Mouse (Mus musculus) intestine, embryonic 14.5 days (tissue): ENCODE measurements around the gene Pcp4l1. TPM values are rescaled to one million over a fixed set of nuclear protein-coding genes. Genes with fewer than 3 reads are reported as not detected.
A peak's percentile ranks its signal among the peaks of the same experiment; 100 is the strongest.

Experiments used
- ATAC-seq: fragments of 200-750 bp; cut with Nextera tagmentation; replicated peaks from 2 replicates; pipeline ENCODE4 v1.8.0; 2017; ENCODE audit warnings: low read depth, moderate number of reproducible peaks, moderate TSS enrichment, moderate library complexity; ENCODE audit not compliant: low FRiP score, low TSS enrichment
- DNase-seq: peaks from one replicate; pipeline ENCODE4 v3.0.0-alpha.2; 2018; ENCODE audit warnings: low spot score
- H3K27ac ChIP-seq: fragments of 300-500 bp; sonication (generic); 2 replicates; pipeline ENCODE4 v1.5.1; 2014; ENCODE audit warnings: low read depth, mild to moderate bottlenecking, control low read depth
- H3K27me3 ChIP-seq: fragments of 300-500 bp; sonication (generic); replicated peaks from 2 replicates; pipeline ENCODE4 v1.6.1; 2014; ENCODE audit warnings: low read length, control low read depth; ENCODE audit not compliant: control insufficient read depth, insufficient read depth
- H3K36me3 ChIP-seq: fragments of 300-500 bp; sonication (generic); 2 replicates; pipeline ENCODE4 v1.6.1; 2014; ENCODE audit warnings: low read length, control low read depth; ENCODE audit not compliant: control insufficient read depth, insufficient read depth
- H3K4me1 ChIP-seq: fragments of 300-500 bp; sonication (generic); replicated peaks from 2 replicates; pipeline ENCODE4 v1.6.1; 2014; ENCODE audit warnings: low read length, control low read depth, mixed read lengths; ENCODE audit not compliant: control insufficient read depth, insufficient read depth
- H3K4me2 ChIP-seq: fragments of 300-500 bp; sonication (generic); 2 replicates; pipeline ENCODE4 v1.6.1; 2014; ENCODE audit warnings: low read length
- H3K4me3 ChIP-seq: fragments of 300-500 bp; sonication (generic); 2 replicates; pipeline ENCODE4 v1.5.1; 2014; ENCODE audit warnings: low read depth, low read length, control low read depth, mixed read lengths
- H3K9ac ChIP-seq: fragments of 300-500 bp; sonication (generic); 2 replicates; pipeline ENCODE4 v1.6.1; 2014; ENCODE audit warnings: mild to moderate bottlenecking, low read length
- H3K9me3 ChIP-seq: fragments of 300-500 bp; sonication (generic); 2 replicates; pipeline ENCODE4 v1.6.1; 2016; ENCODE audit warnings: low read length, control low read depth; ENCODE audit not compliant: control insufficient read depth
- WGBS: fragments of 180-500 bp; shearing (Covaris S2); extraction: QIAGEN DNeasy Blood & Tissue Kit; methylation state at CpG from one replicate; pipeline ENCODE4 v1.1.7; 2014; 5-methylcytosine and 5-hydroxymethylcytosine counted together
- polyA plus RNA-seq: library from polyadenylated mRNA; unstranded; fragments of >200 nt; fragmentation: Nextera tagmentation; extraction: Ambion mirVana; gene quantifications from 2 replicates; pipeline ENCODE4 v1.2.1, GENCODE M21; 2014

Pcp4l1 gene
- polyA plus RNA-seq, 1 experiment from 2014 or later: 21.9 TPM

DNA sequence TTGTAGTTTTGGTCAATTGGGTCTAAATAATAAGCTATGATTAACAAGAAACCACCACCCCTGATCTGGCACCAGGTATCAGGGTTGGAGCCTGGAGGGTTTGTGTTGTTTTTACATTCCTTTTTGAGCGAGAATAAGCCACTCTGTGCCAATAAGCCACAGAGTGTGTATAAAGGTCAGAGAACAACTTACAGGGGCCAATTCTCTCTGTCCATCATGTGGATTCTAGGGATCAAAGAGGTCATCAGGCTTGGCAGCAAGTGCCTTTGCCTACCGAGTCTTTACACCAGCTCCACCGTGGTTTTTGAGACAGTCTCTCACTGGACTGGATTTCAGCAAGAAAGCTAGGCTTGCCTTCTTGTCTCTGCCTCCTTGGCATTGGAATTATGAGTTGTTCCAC lies 16.8 kb upstream of the Pcp4l1 start:
- Histone ChIP-seq H3K4me2 (no peak overlapping the region), H3K4me3 (no peak overlapping the region), H3K27ac (no peak overlapping the region), H3K9ac (no peak overlapping the region), H3K36me3 (no peaks in the 10 kb centered on the region), H3K9me3 (no peaks in the 10 kb centered on the region), H3K27me3 (0 out of 2 replicates have a peak, but pooled peaks cover 3% of the 10 kb centered on the region), H3K4me1 (no peaks in the 10 kb centered on the region)
- ATAC-seq (no peak), DNase-seq (no peak)
- 51% methylated on average over 3 of the region's 3 CpGs for WGBS

DNA sequence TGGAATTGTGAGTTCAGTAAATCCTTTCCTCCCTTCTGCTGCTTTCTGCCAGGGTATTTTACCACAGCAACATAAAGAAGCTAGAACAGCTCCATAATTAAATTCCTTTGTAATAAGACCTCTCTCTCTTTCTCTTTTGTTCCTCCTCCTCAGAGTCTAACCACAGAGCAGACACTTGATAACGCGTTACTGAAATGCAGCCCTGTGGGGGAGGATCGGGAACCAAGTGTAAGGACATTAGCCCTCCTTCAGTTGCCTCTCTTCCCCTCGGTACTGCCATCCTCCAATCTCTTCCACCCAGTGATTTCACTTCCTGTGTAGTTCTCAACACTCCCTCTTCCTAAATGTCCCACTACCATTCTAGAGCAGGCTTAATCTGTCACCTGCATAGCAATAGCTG lies 13.3 kb upstream of the Pcp4l1 start:
- Histone ChIP-seq H3K4me1 (no peaks in the 10 kb centered on the region), H3K9ac (no peak overlapping the region), H3K9me3 (no peaks in the 10 kb centered on the region), H3K27ac (no peak overlapping the region), H3K4me3 (no peak overlapping the region), H3K36me3 (no peaks in the 10 kb centered on the region), H3K27me3 (0 out of 2 replicates have a peak, but pooled peaks cover 3% of the 10 kb centered on the region), H3K4me2 (no peak overlapping the region)
- DNase-seq (no peak), ATAC-seq (no peak)
- 29% methylated on average over 4 of the region's 4 CpGs for WGBS

DNA sequence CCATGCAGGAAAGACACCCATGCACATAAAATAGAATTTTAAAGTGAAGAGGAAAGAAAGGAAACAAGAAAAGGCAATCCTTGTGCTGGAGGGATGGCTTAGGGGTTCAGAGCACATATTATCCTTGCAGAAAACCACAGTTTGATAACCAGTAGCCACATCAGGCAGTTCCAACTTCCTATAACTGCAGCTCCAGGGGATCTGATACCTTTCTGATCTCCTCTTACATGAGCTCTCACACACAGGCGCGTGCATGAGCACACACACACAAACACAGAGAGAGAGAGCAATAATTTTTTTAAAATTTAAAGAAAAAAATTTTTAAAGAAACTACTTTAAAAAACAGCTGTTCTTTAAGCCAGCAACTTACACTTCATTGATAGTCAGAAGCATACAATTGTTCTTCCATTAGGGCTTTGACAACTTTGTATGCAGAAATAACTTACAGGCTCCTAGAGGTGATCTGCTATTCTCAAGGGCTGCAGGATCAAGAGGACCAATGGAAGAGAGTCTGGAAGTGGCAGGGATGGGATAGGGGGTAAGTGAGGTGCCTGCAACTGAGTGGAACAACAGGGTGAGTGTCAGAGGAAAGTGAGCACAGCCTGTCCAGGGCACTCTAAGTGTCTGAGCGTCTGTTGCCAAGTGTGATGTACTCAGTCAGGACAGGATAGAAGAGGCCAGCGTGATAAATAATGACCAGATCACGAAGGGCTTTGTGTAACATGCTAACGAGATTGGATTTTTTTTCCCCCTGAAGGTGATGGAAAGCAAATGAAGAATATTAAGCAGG lies 9.8 kb upstream of the Pcp4l1 start:
- H3K27me3 ChIP-seq: 0 out of 2 replicates have a peak, but pooled peaks cover 3% of the 10 kb centered on the region
- no peak overlapping the region for H3K9ac ChIP-seq
- ATAC-seq (no peak), DNase-seq (no peak)
- no peaks in the 10 kb centered on the region for H3K9me3 ChIP-seq
- WGBS: 83% methylated on average over 6 of the region's 6 CpGs
- no peak overlapping the region for H3K4me2 ChIP-seq
- H3K27ac ChIP-seq: no peak overlapping the region
- H3K4me1 ChIP-seq: no peaks in the 10 kb centered on the region
- no peak overlapping the region for H3K4me3 ChIP-seq
- H3K36me3 ChIP-seq: no peaks in the 10 kb centered on the region

DNA sequence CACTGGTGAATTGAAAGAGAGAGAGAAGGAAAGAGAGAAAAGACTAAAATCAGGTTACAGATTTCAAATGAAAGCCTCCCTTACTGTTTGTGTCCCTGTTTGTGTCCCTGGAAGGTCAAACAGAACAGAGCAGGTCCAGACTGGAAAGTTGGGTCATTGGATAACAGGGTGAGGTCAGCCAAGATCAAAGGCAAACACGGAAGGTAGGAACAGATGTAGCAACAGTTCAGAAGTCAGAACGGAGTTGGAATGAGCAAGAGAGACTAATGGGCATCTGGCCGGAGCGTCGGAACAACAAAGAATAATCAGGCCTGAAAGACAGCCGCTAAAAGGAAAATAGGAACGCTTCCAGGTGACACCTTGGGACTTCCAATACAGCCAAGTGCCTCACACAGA lies 8.2 kb upstream of the Pcp4l1 start:
- Histone ChIP-seq H3K9ac (no peak overlapping the region), H3K4me1 (no peaks in the 10 kb centered on the region), H3K27me3 (no peaks in the 10 kb centered on the region), H3K27ac (no peak overlapping the region), H3K4me2 (no peak overlapping the region), H3K4me3 (no peak overlapping the region), H3K9me3 (no peaks in the 10 kb centered on the region), H3K36me3 (no peaks in the 10 kb centered on the region)
- no peak for ATAC-seq
- DNase-seq: no peak
- 64% methylated on average over 7 of the region's 7 CpGs for WGBS

DNA sequence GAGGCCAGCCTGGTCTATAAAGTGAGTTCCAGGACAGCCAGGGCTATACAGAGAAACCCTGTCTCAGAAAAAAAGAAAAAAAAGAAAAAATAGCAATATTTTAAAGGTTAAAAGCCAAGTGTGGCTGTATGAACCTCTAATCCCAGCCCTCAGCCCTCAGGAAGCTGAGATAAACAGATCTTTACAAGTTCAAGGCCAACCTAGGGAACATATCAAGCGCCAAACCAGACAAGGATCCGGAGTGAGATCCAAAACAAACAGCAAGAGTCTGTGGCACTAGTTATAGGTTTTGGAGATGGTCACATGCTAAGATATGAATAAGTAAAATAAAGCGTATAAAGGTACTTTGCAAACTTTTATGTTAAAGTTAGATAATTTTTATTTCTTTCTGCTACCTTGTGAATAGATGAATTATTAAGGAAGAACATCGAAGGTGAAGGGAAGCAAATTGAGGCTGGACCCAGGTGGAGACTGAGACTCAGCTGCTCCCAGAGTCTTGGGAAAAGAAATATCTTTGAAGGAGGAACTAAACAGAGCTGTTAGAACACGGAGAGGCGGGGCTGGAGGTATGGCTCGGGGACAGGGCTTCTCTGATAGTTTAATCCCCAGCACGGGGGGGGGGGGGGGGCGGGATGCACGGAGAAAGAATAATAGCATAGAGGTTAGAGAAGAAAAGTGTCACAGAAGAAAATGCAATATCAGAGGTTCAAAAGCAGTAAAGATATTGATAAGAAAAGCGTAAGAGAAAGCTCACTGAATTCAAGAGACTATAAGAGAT lies 7.6 kb upstream of the Pcp4l1 start:
- DNase-seq (no peak), ATAC-seq (no peak)
- Histone ChIP-seq H3K4me3 (no peak overlapping the region), H3K4me2 (no peak overlapping the region), H3K4me1 (no peaks in the 10 kb centered on the region), H3K27me3 (no peaks in the 10 kb centered on the region), H3K9ac (no peak overlapping the region), H3K27ac (no peak overlapping the region), H3K9me3 (no peaks in the 10 kb centered on the region), H3K36me3 (no peaks in the 10 kb centered on the region)
- WGBS: 50% methylated on average over 11 of the region's 11 CpGs

DNA sequence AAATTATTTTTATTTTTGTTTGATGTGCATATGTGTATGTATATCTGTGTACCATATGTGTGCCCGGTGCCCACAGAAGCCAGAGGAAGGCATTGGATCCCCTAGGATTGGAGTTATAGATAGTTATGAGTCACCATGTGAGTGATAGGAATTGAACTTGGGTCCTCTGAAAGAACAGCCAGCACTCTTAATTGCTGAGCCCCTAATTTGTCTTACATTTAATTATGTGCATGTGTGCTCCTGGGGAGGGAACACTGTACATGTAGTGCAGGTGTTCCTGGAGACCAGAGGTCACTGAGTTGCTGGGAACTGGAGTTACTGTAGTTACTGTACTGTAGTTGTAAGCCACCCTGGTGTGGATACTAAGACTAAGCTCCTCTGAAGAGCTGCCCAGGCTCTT lies 4.7 kb upstream of the Pcp4l1 start:
- H3K9ac ChIP-seq: no peak overlapping the region
- no peaks in the 10 kb centered on the region for H3K36me3 ChIP-seq
- no peaks in the 10 kb centered on the region for H3K9me3 ChIP-seq
- H3K4me2 ChIP-seq: no peak overlapping the region
- H3K27me3 ChIP-seq: peaks cover 13% of the 10 kb centered on the region
- H3K4me1 ChIP-seq: peaks cover 1% of the 10 kb centered on the region; the same call in 1 of the 2 replicates
- ATAC-seq (no peak), DNase-seq (no peak)
- H3K4me3 ChIP-seq: no peak overlapping the region
- no peak overlapping the region for H3K27ac ChIP-seq
- WGBS: 97% methylated on average over 1 of the region's 1 CpGs

DNA sequence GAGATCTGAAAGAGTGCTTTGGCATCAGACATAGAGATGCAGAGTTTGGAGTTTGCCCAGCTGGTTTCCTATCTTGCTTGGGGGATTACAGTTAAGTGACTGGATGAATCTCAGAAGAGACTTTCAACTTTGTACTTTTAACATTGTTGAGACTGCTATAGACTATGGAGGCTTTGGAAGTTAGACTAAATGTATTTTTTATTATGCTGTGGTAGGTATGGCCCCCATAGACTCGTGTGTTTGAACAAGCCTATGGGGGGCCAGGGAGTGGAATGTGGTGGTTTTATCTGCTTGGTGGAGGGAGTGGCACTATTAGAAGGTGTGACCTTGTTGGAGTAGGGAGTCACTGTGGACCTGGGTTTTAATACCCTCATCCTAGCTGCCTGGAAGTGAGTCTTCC lies 3.5 kb upstream of the Pcp4l1 start:
- WGBS: 50% methylated on average over 1 of the region's 1 CpGs
- Histone ChIP-seq H3K9ac (no peak overlapping the region), H3K4me2 (no peak overlapping the region), H3K9me3 (no peaks in the 10 kb centered on the region), H3K4me3 (no peak overlapping the region), H3K36me3 (no peaks in the 10 kb centered on the region), H3K27ac (no peak overlapping the region), H3K27me3 (peaks cover 23% of the 10 kb centered on the region), H3K4me1 (peaks cover 6% of the 10 kb centered on the region; the same call in 1 of the 2 replicates)
- DNase-seq: no peak
- no peak for ATAC-seq

DNA sequence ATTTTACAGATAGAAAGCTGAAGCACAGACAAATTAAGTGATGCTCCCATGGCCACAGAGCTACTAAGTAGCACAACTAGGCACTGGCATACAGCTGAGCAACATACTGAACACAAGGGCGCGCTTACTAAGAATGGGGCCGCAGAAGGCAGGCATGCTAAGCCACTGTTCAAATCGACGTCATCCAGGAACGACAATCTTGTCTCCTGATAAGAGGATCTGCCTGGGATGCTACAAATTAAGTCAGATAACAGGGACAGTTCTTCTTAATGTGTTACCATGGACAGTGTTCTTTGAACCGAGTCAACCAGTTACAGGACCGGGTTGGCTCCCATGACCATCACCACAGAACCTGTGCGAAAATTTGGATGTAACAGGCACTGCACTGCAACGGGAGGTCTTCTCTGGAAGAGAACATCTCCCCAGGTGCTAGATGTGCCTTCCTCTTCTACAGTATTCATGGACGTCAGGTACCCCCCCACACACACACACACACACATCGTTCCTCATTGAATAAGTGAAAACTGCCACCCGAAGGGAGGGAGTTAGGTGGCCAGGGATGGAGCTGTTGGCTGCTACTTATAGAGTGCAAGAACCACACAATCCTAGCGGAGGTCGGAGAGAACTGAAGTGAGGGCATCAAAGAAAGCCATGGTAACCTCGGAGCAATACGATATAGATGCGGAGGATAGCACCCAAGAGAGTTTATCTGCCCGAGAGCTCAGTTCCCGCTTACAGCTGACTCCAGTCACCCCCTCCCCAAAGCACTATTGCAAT lies 834 bp downstream of the Pcp4l1 start:
- no peaks in the 10 kb centered on the region for H3K36me3 ChIP-seq
- peak overlapping the region; percentile 94 for H3K4me2 ChIP-seq
- H3K27me3 ChIP-seq: peaks cover 33% of the 10 kb centered on the region
- peaks cover 29% of the 10 kb centered on the region for H3K4me1 ChIP-seq
- H3K9ac ChIP-seq: peak overlapping the region; percentile 36; the same call in 1 of the 2 replicates
- DNase-seq (no peak), ATAC-seq (no peak)
- no peaks in the 10 kb centered on the region for H3K9me3 ChIP-seq
- peak overlapping the region; percentile 50 for H3K4me3 ChIP-seq
- no peak overlapping the region for H3K27ac ChIP-seq
- 13% methylated on average over 20 of the region's 20 CpGs for WGBS
